Mouse (Mus musculus): Measurements from ENCODE around the gene Scn8a.

GRCm38 (mm10) chr15:101092829-101093648 is 223.4 kb downstream of the Scn8a start:
- no peak for TF ChIP-seq CTCF (conservative IDR thresholded peaks at IDR 0.05; ENCODE audit: low read length)
- TF ChIP-seq NANOG (IDR thresholded peaks at IDR 0.05; ENCODE audit: borderline replicate concordance, low read length) = no peak
